Mouse (Mus musculus): ENCODE results near the gene Aldh2. TPM values are rescaled to one million over a fixed set of nuclear protein-coding genes. Genes with fewer than 3 reads are reported as not detected.

Aldh2 gene
- total RNA-seq (2023), result 323 to 356 TPM (median 343 TPM) in 4 replicates

DNA sequence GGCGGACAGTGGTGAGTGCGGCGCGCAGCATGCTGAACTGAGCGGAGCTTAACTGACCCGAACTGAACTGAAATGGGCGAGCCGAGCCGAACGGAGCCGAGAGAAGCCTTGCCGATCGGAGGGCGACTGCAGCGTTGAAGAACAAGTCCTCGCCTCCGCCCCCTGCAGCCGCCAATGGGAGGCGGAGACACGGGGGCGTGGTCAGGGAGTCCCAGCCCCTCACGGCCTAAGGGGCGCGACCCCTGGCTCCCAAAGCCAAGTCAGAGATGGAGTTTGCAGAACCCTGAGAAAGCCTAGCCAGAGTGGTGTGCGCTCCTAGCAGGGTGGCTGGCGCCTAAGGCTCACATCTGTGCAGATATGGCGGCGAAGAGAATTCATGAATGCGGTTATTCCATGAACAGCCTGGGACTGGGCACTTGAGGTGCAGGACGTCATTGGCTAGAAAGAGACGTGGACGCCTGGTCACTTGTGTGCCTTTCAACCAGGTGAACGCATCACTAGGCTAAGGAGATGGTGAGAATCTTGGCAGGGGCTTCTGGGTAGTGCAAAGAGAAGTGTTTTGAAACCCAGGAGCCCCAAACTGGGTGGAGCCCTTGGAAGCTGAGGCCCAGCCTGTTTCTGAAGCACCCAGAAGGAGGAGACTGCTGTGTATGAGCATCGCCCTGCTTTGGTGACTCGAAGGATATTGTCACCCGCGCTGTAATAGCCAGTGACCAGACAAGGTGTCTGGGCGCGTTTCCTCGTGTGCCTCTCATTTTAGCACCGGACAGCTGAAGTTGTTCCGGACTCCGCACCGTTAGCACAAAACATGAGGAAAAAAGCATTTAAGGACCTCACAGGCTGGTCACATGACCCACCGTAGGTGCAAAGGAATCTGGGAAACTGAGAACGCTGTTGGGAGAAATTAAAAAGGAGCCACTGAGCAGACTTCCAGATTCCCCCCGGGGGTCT, at the start of gene Aldh2:
Aldh2 (minus strand) TSS at position 374 of the 951 bp plus-strand sequence.

DNA sequence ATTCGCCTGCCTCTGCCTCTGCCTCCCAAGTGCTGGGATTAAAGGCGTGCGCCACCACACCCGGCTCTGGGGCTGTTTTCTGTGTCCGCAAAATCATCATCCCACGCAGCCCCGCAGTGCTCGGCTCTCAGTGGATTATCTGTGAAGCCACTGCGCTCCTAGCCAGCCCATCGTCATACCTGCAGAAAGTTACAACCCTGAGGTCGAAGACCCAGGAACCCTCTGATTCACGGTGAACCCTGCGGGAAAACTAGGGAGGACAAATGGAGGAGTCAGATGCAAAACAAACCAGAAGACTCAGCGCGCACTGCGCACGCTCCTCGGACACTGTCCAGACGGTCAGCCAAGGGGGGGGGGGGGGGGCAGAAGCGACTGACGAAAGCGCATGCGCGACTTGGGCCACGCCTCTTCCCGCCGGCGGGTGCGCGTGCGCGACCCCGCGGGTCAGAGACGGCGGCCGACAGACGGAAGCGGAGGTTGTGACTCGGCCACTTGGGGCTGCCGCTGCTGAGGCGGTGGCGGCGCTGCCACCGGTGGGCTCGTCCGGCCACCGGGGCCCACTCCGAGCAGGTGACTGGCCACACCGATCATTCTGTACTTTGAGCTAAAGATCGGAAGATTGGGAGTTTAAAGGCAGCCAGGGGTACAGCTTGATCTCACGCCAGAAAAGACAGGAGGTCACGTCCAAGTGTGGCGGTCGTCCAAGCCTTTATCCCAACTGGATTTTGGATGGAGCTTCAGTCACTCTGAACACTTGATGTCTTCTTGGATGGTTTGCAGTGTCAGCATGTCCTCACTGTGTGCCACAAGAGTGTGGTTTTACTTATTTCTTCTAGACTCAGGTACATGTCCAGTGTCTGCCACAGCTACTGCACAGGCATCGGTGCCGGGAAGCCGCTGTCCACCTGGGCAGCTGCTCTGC, 25.2 kb upstream of the Aldh2 start, which contains the start of gene Acad12:
Acad12 (minus strand) TSS at position 347 of the 922 bp plus-strand sequence.

DNA sequence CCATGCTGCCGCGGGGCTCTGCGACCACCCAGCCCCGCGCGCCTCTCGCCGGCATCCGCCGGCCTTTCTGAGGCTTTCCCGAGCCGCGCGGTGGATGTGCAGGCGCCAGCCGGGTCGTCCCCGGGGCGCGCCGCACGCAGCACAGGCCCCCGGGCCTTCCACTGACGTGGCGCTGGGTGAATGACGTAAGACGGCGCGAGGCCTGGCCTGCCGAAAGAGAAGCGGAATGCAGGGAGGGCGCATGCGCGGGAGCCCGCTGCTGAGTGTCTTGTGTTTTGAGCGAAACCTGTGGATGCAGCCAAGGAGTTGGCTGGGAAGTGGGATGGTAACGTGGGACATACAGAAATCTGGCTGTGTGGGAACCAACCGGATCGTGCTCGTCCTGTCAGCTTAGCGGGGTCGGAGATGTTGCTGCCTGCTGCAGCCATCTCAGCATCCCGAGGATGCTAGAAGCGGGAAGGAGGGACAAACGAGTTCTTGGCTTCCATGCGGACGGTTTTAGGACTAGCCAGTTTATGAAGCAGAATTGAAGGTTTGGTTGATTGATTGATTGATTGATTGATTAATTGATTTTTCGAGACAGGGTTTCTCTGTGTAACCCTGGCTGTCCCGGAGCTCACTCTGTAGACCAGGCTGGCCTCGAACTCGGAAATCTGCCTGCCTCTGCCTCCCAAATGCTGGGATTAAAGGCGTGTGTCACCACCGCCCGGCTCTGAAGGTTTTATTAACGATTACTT, 47.7 kb downstream of the Aldh2 start, which contains the start of gene Mapkapk5:
Mapkapk5 (minus strand) TSS at position 113 of the 737 bp plus-strand sequence.

DNA sequence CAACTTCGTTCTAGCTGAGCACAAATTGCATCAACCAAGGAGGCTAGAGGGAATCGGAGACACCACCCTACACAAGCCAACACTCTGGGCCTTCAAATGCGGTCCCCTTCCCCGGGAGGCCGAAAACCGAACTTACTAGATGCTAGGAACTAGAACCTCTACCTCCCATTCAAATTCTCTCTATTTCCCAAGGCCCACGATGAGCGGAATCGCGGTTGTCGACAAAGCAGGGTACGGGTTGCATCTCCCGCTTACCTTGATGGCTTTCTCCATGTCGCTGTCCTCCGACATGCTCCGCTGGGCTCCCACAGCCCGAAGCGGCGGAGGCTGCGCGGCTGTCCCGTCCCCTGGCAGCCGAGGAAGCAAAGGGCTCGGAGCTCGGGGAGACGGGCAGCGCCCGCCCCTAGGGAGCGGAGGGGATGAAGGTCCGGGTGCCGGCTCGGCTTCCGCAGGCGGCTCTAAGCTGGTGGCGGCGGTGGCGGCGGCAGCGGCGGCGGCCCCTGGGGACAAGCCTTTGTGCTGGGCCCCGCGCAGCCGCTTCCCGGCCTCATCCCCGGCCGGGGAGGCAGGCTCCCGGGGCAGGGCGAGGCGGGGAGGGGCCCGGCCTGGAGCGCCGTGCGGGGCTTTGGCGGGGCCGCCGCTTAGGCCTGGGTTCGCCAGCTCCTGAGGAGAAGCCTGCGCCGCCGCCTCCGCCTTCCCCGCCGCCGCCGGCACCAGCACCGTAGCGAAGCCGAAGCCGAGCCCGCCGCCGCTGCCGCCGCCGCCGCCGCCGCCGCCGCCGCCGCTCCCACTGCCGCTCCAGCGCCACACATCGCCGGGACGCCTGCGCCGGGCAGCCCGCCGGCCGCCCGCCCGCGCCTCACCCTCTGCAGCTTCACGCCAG, 48.5 kb downstream of the Aldh2 start, which contains the start of the genes Adam1a and Gm42878:
Adam1a (minus strand) TSS at position 573 of the 883 bp plus-strand sequence.
Gm42878 (minus strand) TSS at position 573 of the 883 bp plus-strand sequence.

Other genes with a start within 250 kb of the Aldh2 start
- gene Trafd1, start 208.2 kb downstream of the Aldh2 start, total RNA-seq (2023), result 71.6 to 89.6 TPM (median 78.6 TPM) in 4 replicates
- gene Naa25, start 195.9 kb downstream of the Aldh2 start, total RNA-seq (2023), result 44.1 to 51.0 TPM (median 45.5 TPM) in 4 replicates
- gene Tmem116, start 141.9 kb downstream of the Aldh2 start, total RNA-seq (2023), result 0.63 to 1.8 TPM (median 1.3 TPM) in 4 replicates
- 164 to 172 TPM (median 168 TPM) in 4 replicates for gene Erp29, start 141.3 kb downstream of the Aldh2 start, total RNA-seq (2023)
- 0.16 to 0.17 TPM in 2 of 4 replicates, not detected in the others for gene Adam1b, start 90.4 kb downstream of the Aldh2 start, total RNA-seq (2023)
- 5.0 to 6.7 TPM (median 5.3 TPM) in 4 replicates for gene Adam1a, start 48.3 kb downstream of the Aldh2 start, total RNA-seq (2023)
- not detected in 4 replicates for gene Gm42878, start 48.3 kb downstream of the Aldh2 start, total RNA-seq (2023)
- gene Mapkapk5, start 47.9 kb downstream of the Aldh2 start, total RNA-seq (2023), result 87.8 to 102 TPM (median 94.5 TPM) in 4 replicates
- 9.5 to 12.7 TPM (median 10.2 TPM) in 4 replicates for gene Acad12, start 25.1 kb upstream of the Aldh2 start, total RNA-seq (2023)
- 9.8 to 13.0 TPM (median 11.4 TPM) in 4 replicates for gene Acad10, start 66.7 kb upstream of the Aldh2 start, total RNA-seq (2023)
- gene Brap, start 66.7 kb upstream of the Aldh2 start, total RNA-seq (2023), result 84.6 to 91.2 TPM (median 89.7 TPM) in 4 replicates
- gene Atxn2, start 117.5 kb upstream of the Aldh2 start, total RNA-seq (2023), result 69.8 to 88.9 TPM (median 78.7 TPM) in 4 replicates
- 159 to 169 TPM (median 162 TPM) in 4 replicates for gene Sh2b3, start 243.8 kb upstream of the Aldh2 start, total RNA-seq (2023)